Mouse (Mus musculus) left cerebral cortex, adult 11 months (tissue): ENCODE measurements around the gene Icam2.

Experiments
- DNase-seq: peaks from one replicate; pipeline ENCODE4 v3.0.0; 2022; ENCODE audit warnings: low spot score

Icam2 gene

DNA sequence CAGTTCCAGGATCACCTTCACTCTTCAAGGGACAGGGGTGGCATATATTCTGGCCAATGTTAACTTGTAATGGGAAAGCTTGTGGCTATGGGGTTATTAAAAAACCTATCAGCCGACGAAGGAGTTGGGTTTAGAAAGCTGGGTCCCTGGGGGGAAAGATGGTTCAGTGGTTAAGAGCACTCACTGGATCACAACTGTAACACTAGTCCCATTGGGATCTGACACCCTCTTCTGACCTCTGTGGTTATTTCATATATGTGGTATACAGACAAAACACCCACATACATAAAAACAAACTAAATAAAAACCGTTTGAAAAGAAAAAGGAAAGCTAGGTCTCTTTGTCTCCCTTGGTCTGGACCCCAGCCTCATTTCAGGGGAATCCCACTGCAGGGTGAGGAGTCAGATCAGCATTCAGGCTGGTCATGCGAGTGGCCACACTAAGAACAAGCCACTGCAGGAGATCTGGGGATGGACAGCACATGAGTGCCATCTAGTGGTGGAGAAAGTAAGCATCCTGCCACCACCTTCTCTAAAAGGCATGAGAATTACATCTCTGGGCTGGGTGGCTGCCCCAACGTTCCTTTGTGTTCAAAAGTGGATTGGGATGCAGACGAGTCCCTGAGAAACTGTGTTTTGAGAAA lies 3.8 kb upstream of the Icam2 start:
- DNase-seq = peak; percentile 45

- DNase-seq = no peak
Observed at GRCm38 (mm10) chr11:106390757-106391156, 2.9 kb upstream of the Icam2 start.

DNA sequence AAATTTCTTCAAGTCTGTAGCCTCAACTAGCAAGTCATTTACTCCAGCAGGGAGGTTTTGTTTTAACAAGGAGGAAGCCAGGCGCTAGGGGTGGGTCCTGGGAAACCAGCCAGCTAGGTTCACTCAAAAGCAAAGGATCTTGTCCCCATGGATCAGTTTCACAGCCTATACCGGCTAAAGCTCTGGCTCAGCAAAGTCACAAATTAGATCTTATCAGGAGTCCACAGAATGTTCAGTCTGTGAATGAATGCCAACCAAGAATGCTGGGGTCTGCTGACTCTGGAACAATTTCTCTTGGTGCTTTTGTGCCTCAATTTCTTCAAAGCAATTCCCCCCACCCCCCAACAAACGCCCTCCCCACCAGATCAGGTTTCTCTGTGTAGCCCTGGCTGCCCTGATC lies 1.7 kb upstream of the Icam2 start:
- DNase-seq = no peak

DNA sequence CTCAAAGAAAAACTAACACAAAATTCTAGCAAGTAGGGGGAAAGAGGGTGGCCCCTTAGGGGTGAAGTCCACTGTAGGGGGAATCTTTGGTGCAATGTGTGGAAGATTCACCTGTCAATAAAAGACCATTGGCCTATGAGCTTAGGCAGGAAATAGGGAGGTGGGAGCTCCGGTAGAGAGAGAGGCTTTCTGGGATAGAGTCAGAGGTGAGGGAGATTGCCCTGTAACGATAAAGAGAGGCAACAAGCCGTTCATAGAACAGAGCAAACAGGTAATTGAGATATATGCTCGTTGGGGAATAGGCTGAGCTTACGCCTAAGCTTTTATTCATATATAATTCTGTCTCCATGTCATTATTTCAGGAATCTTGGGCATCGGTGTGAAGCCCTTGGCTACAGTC lies 855 bp downstream of the Icam2 start:
- no peak for DNase-seq

DNA sequence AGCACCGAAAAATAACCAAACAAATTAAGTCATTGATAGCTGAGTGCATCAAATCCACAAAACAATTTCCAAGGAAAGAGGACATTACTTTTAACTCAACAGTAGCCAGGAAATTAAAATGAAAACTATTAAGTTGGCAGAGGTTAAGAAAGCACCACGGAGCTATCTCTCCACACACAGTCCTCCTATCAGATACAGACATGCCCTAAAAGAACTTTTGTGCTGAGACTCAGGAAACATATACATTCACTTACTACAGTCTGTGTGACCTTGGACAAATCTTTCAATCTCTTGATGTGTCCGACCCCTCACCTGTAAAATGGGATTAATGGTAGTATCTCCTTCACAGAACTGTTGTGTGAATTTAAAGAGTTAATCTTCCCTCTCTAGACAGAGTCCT lies 1.5 kb downstream of the Icam2 start:
- no peak for DNase-seq

DNA sequence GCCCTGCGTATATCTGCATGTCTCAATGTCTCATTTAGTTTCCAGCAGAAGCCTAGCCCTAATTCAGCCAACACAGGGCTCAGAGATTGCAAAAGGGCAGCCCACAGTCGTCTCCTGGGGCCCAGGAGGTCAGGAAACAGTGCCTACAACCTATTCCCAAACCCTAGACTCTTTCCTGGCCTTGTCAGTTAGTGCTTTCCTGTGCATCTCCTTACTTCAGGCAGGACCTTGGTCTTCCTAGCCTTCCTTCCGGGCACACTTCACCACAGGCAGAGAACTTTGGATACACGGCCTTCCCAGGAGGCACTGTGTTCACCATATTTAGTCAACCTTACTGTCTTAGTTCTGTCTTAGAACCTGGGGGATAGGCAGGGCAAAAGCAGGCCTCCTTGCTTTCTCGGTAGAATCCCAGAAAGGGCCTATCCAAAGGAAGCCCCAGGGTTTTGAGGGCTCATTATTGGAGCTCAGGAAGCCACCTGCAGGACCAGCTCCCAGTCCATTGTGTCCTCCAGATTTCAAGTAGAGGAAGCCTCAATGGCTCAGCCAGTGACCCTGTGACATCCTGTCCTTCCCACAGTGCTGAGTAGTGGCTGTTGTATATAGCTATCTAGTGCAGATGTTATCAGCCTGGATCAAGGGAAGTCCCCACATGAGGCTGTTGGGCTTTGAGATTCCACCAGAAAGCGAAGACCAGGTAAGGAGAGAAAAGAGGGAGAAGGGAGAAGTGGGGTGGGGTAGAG lies 4.7 kb downstream of the Icam2 start:
- DNase-seq = no peak

- no peak for DNase-seq
Observed at GRCm38 (mm10) chr11:106382424-106382823, 5.5 kb downstream of the Icam2 start.

GRCm38 (mm10) chr11:106381883-106382282 lies 6.0 kb downstream of the Icam2 start:
- DNase-seq = no peak

DNA sequence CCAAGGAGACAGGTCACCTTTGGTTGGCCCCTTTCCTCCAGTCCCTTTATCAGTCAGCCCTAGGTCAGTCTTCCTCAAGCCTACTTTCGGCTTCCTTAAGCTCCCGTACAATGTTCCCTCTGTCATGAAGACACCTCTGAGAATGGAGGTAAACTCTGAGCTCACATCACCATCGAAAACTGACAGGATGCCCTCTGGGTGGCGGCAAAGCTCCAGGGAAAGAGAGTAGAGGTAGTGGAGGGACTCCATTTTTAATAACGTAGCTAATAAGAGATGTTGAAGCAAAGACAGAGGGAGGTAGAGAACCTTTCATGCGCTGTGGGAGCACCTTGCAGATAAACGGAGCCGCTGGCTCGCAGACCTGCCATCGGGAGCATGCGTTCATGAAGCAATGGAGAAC lies 6.9 kb downstream of the Icam2 start:
- no peak for DNase-seq

DNA sequence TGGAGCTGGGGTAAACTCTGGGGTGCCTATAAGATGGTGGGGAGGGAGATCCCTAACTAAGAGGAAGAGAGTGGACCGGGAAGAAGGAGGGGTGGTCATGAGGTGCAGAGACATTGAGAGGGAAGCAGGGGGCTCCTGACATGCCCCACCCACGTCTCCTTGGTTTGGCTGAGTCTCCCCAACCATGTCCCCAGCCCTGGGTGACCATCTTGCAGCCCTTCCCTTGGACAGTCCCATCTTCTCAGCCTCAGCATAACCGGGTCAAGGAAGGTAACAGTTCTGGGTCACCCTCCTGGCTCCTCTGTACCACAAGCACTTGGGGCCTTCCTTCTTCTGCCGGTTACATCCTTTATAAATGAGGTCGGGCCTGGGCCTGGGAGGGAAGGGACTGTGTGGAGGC lies 12.9 kb downstream of the Icam2 start:
- no peak for DNase-seq

- no peak for DNase-seq
Observed at GRCm38 (mm10) chr11:106374559-106374958, 13.3 kb downstream of the Icam2 start.

DNA sequence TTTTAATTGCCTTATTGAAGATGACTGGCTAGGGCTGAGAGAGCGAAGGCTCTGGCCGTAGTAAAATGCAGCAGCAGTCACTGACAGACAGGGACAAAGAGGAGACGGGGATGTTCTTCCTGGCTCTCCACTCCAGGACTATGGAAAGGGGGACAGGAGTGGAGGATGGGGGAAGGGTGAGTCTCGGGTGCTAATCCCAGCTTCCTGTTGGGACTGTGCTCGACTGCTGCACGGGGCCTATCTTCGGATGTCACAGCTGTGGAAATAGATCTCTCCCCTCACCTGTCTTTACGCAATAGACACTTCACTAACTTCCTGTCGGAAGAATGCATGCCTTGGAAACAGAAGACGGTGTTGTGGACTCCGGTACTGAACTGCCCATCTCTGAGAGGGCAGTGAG lies 13.9 kb downstream of the Icam2 start:
- DNase-seq = no peak

GRCm38 (mm10) chr11:106366316-106366715 lies 21.6 kb downstream of the Icam2 start:
- peak; percentile 45 for DNase-seq

DNA sequence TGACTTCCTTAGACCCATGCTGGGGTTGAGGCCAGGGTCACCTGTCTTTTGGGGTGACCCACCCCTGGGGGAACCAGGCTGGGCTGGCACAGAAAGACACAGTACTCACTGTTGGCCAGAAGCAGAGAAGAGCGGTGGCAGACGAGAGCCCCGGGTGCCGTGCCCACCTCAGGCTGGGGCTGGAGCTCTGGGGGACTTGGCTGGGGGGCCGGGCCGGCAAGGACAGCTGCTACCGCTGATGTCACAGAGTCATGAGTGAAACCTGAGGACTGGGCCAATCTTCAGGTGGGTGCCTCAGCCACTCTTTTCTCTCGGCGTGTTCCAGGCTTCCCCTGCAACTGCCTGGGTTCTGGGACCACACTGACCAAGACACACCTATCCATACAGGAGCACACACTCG lies 22.5 kb downstream of the Icam2 start, which contains the start of gene Prr29:
TSS of gene Prr29 (plus strand) at position 107 of the 400 bp plus-strand sequence.
- no peak for DNase-seq

GRCm38 (mm10) chr11:106364712-106365111 lies 23.2 kb downstream of the Icam2 start:
- DNase-seq = no peak

GRCm38 (mm10) chr11:106359350-106359749 lies 28.5 kb downstream of the Icam2 start:
- DNase-seq = no peak

- no peak for DNase-seq
Observed at GRCm38 (mm10) chr11:106355382-106356128, 32.3 kb downstream of the Icam2 start.

GRCm38 (mm10) chr11:106354181-106354580 lies 33.7 kb downstream of the Icam2 start:
- no peak for DNase-seq

GRCm38 (mm10) chr11:106353188-106353587 lies 34.7 kb downstream of the Icam2 start, which contains the start of gene Scn4a:
Gene Scn4a, minus strand, starts transcription at chr11:106353288.
- no peak for DNase-seq

GRCm38 (mm10) chr11:106351941-106352340 lies 35.9 kb downstream of the Icam2 start:
- no peak for DNase-seq

DNA sequence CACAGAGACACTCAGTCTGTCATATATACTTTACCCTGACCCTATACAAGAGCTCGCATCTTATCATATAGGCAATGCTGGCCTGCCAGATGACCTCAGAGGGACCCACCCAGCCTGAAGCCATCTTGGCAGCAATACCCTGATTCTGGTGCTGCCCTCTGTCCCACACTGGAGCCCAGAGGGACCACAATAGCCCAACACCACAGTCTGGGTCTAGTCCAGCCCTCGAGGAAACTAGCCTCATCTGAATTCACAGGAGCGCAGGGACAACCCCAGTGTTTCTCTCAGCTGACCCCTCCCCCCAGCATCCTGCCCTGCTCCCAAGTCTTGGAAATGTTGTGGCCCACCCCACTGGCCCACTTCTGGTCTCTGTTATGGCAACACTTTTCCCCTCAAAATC lies 36.6 kb downstream of the Icam2 start:
- DNase-seq = no peak

DNA sequence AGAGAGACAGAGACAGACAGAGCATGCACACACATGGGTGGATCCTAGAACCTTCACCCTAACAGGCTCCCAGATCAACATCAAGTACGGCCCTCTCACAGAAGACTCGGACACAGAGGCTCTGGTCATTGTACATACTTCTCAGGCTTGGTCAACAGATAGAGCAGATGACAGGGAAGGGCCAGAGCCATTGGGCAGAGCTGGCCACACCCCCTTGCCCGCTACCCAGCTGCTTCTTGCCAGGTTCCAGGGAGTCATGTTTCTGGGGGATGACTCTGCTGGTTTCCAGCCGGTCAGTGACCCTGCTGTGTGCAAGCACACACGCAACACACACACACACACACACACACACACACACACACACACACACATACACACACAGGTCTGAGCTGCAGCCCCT lies 37.0 kb downstream of the Icam2 start:
- no peak for DNase-seq

DNA sequence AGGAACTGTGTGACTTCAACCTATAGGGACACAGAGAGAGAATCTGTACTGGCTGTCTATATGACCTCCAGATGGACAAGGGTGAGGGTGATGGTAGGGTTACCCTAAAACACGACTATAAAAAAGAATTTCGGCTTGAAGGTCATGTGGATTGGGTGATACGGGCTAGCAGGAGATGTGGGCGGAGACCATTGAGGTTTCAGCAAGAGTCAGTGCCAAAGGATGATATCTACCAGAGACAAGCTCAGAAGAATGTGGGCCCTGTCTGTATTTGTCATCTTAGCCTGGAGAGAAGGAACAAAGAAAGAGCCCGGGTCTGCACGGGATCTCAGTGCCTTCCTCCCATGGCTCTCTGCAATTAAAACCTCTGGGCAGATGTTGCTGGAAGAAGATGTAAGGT lies 38.1 kb downstream of the Icam2 start:
- no peak for DNase-seq
